Mouse (Mus musculus) telencephalon, adult 2 months (tissue): ENCODE measurements around the gene Klrb1a.
"Not testable (repeated sequence)": the region's sequence is repeated elsewhere in the genome, so short reads cannot be mapped to it uniquely, and the experiment has no call there.

ENCODE experiments used
- DNase-seq: peaks from one replicate; pipeline ENCODE4 v3.0.0-alpha.2; 2011; ENCODE audit warnings: low read depth, low spot score

The Klrb1a gene

DNA sequence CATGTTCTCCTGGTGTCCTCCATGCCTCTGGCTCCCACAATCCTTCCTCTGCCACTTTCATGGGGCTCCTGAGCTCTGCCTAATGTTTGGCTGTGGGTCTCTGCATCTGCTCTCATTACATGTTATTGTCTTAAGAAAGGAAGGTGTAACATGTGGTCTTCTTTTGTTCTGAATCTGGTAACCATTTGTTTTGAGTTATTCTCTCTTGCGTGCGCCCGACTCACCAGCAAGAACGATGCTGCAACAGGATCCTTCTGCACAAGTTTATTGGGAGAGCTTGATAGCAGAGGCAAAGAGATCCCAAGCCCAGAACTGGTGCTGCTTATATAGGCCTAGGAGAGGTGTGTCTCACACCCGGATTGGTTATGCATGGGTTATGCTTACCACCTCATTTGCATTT is at the start of gene Klrb1a:
Klrb1a (minus strand) TSS at position 101 of the 400 bp plus-strand sequence.
- DNase-seq, result not testable (repeated sequence)

DNA sequence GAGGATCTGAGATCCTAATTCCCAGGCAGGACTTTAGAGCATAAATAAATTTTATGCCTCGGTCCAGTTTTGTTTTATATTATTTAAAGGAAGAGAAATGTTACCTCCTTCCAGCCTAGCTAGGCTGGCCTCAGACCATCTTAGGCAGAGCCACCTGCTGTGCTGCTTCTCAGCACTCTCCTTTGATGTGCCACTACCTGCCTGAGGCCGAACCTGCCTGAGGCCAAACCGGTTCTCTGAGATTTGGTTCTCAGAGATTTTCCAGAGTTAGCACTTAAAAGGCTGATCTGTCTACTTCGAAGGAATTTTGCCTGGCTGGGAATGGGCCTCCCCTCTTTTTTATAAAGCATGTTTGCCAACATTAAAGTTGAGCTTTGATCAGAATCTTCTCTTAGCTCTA is 46.6 kb upstream of the Klrb1a start:
- no peak for DNase-seq

DNA sequence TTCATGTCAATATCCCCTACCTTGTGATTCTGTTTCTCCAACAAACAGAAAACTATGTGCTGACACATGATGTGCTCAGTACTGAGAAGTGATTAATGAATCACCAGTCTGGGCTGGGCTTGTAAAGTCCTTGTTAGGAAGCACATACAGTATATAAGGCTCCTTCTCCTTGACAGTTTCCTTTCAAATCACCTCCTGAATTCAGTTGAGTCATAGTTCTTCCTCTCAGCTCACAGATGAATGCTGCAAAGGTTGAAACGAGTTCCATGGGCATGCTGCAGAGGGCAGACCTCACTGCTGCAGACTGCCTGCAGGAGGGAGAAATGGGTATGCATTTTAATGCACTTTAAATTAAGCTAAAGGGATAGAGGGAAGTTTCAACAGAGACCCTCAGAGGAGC is 38.9 kb upstream of the Klrb1a start, which contains the start of gene Clec2h:
Clec2h (plus strand) TSS at position 180 of the 400 bp plus-strand sequence.
- no peak for DNase-seq

- DNase-seq, result no peak
These were observed 37.9 kb upstream of the Klrb1a start for GRCm38 (mm10) chr6:128661249-128661648.

DNA sequence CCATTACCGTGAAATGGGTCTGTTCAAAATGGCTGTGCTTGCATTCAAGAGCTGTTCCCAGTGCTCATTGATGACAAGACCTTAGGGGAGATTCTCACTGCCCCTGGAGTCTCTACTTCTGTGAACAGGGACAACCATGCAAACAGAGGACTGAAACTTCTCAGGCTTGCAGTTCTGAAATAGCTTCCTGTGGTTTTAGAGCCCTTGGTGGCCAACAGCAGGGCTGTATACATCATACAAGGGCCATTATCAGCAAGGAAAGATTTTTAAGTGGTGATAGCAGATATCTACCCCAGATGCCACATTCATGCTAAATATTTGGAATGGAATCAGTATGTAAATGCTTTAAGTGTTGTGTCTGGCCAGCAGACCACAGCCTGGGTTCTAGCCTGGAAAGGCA is 29.6 kb upstream of the Klrb1a start:
- no peak for DNase-seq

- not testable (repeated sequence) for DNase-seq
These were observed 27.5 kb upstream of the Klrb1a start for GRCm38 (mm10) chr6:128650827-128651226.

DNA sequence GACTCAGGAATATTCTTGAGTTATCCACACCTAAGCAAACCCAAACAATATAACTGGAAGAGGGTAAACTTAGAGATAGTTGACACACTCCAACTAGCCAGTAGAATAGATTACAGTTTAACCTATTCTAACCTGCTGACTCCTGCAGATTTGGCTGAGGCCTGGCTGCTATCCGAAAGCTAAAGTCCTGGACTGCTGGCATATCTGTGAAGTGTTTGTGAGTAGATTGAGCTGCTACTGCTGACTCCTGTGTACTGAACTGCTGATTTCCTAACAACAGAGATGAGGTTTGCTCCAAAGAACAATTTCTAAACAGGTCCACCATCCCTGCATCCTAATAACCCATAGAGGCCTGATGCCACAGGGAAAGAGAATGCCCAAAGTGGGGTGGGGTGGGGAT is 26.9 kb upstream of the Klrb1a start:
- no peak for DNase-seq

DNA sequence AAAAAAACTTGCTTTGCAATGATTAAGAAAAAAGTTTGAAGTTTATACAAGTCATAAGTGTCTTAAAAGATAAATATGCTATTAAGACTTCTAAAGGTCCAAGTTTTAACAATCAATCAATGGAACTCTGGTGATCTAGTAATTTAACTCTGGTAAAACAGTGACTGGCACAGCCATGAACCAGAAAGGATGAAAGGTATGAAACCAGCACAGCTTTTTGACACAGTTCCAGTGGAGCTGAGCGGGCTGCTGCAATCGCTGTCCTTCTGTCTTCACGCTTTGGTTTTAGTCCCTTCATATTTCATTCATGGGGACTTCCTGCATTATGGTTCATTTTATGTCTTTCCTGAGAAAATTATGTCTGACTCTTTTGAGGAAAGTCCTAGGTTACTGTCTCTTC is 26.3 kb upstream of the Klrb1a start:
- no peak for DNase-seq

DNA sequence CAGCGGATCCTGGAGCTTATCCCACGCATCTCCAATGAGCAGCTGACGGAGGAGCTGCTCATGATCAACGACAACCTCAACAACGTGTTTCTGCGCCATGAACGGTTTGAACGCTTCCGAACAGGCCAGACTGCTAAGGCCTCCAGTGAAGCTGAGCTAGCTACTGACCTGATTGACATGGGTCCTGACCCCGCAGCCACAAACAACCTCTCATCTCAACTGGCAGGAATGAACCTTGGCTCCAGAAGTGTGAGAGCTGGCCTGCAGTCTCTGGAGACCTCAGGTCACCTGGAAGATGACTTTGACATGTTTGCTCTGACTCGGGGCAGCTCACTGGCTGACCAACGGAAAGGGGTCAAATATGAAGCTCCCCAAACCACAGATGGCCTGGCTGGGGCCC is 22.4 kb upstream of the Klrb1a start:
- not testable (repeated sequence) for DNase-seq

DNA sequence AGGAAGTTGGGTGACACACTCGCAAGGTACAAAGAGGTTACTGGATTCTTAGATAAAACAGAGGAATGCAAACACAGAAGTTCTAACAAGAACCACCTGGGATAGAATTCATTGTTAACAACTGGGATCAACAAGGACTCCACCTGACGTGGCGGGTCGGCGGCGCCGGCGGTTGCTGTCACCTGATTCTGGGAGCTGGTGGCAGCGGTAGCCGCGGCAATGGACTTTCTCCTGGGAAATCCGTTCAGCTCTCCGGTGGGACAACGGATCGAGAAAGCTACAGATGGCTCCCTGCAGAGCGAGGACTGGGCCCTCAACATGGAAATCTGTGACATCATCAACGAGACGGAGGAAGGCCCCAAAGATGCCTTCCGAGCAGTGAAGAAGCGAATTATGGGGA is 21.4 kb upstream of the Klrb1a start:
- DNase-seq, result not testable (repeated sequence)

DNA sequence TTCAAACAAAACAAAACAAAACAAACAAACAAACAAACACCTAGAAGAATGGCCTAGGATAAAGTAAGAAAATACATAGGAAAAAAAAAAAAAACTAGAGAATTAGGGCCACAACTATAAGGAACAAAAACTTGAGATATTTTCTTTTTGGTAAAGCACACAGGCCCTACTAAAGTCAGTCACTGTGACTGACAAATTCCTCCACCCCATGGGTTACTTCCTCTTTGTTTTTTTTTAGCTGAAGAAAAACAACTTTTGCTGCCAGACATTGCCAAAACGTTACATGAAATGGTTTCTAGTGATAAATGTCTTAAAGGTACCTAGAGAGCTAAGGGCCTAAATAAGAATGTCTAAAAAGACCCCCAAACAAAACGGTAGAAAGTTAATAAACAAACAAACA is 20.7 kb upstream of the Klrb1a start:
- DNase-seq, result no peak

- DNase-seq, result no peak
These were observed 17.9 kb upstream of the Klrb1a start for GRCm38 (mm10) chr6:128641116-128641716.

- DNase-seq, result no peak
These were observed 17.3 kb upstream of the Klrb1a start for GRCm38 (mm10) chr6:128640673-128641072.

GRCm38 (mm10) chr6:128630912-128631905 is 7.9 kb upstream of the Klrb1a start:
- not testable (repeated sequence) for DNase-seq

DNA sequence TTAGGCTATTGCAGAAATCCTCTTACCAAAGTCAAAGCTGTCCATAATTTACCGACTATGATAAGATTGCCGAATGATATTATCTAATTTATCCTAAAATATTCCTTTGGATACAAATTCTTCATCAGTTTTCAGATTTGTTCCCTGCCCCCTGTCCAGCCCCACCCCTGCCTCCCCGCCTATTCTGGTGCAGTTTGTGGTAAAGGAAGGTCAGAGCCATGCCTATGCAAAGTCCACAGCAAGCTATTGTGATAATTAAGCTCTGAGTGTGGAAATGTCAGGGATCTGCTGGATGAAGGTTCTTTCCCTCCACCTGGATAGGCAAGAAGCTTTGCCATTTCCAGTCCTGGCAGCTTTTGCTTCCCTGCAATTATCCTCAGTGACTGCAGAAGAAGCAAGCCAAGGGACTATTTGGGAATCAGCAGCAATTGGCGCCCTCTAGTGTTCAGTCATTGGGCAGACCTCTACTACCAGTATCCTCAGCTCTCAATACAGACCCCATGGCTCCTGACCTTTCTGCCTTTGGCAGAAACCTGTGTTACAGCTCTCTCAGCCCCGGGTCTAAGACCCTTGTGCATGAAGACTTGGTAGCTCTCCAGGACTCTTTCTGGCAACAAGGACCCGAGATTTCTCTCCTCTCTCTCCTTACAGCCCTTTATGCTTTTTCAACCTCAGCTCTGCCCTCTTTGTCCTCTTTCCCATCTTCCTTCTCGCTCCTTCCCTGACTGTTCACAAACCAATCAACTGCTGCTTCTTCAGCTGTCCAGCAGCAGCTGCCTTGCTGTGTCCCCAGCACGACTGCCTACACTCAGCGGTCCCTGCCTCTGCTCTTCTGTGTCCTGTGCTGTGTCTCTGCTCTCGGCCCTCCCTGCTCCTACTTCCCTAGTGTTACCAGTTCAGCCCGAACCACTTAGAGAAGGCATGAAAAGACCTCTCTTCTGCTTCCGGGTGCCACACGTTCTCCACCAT is 6.7 kb upstream of the Klrb1a start:
- DNase-seq, result peak; percentile 41

- DNase-seq, result not testable (repeated sequence)
These were observed 1.9 kb upstream of the Klrb1a start for GRCm38 (mm10) chr6:128625246-128625645.

DNA sequence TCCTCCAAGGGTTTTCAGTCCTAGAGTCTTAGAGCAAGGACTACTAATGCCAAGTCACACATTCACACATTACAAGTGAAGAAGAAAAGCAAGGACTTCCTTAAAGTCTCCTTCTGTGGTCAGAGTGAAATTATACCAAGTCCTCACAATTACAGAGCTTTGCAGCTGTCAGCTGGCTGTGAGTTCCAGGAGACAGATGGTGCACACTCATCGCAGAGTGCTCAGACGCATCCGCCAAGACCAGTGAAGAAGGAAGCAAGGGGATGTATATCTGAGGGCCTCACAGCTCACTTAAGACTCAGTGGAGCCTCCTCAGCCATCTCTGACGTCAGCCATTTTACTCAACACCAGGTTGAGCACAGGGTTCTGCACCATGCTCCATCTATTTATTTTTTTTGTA is 1.1 kb upstream of the Klrb1a start:
- DNase-seq, result peak; percentile 31

DNA sequence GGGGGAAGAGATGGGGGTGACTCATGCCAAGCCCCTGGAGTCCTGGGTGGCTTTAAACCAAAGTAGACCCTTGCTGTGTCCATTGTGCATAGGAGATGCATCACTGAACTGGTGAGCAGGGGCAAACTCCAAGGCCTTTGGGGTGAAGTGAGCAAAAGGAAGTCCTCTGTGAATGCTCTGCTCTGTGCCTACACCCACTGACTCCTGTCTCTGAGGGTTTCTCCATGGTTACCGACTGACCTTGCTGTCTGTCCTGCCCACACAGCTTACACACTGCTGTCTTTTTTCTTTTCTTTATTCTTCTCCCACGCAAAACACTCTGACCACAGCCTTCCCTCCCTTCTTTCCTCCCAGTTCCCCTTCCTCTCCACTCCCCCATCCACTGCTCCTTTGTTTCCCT is 600 bp downstream of the Klrb1a start:
- no peak for DNase-seq

- no peak for DNase-seq
These were observed 17.0 kb downstream of the Klrb1a start for GRCm38 (mm10) chr6:128606350-128606749.

GRCm38 (mm10) chr6:128604512-128604911 is 18.8 kb downstream of the Klrb1a start:
- DNase-seq, result no peak

GRCm38 (mm10) chr6:128602463-128603201 is 20.7 kb downstream of the Klrb1a start:
- peak; percentile 52 for DNase-seq
